Mouse (Mus musculus) spleen, adult 2 months (tissue): ENCODE measurements around the gene Tmem59. TPM values are rescaled to one million over a fixed set of nuclear protein-coding genes. Genes with fewer than 3 reads are reported as not detected.

Experiments used
- DNase-seq, 2 experiments: peaks; one replicate each; pipeline versions ENCODE4 v3.0.0 to v3.0.0-alpha.2; 2012 to 2021; ENCODE audit warnings: low spot score in 2 of 2, low read depth in 1 of 2
- H3K27ac ChIP-seq: fragments of 200-500 bp; 2 replicates; pipeline ENCODE4 v1.5.1; 2012; ENCODE audit warnings: low read length, inconsistent platforms; ENCODE audit not compliant: insufficient read depth
- H3K27me3 ChIP-seq: fragments of 200-500 bp; 2 replicates; pipeline ENCODE4 v1.6.1; 2012; ENCODE audit warnings: mild to moderate bottlenecking, moderate library complexity, low read length, inconsistent platforms; ENCODE audit not compliant: control insufficient read depth, insufficient read depth
- H3K36me3 ChIP-seq: fragments of 200-500 bp; 2 replicates; pipeline ENCODE4 v1.6.1; 2012; ENCODE audit warnings: mild to moderate bottlenecking, low read length, inconsistent platforms; ENCODE audit not compliant: control insufficient read depth, insufficient read depth
- H3K4me1 ChIP-seq: fragments of 200-500 bp; 2 replicates; pipeline ENCODE4 v1.6.1; 2011; ENCODE audit warnings: inconsistent platforms; ENCODE audit not compliant: control insufficient read depth, insufficient read depth, insufficient read length
- H3K4me3 ChIP-seq: fragments of 200-500 bp; 2 replicates; pipeline ENCODE4 v1.5.1; 2011; ENCODE audit warnings: mild to moderate bottlenecking, inconsistent platforms; ENCODE audit not compliant: insufficient read depth, insufficient read length; ENCODE audit errors: extremely low read depth
- CTCF ChIP-seq: fragments of 200-500 bp; IDR thresholded peaks from 2 replicates; pipeline ENCODE4 v1.5.1; 2011; ENCODE audit warnings: mild to moderate bottlenecking, inconsistent platforms; ENCODE audit not compliant: insufficient read depth, insufficient read length, insufficient replicate concordance; ENCODE audit errors: extremely low read depth
- POLR2A ChIP-seq: fragments of 200-500 bp; IDR thresholded peaks from 2 replicates; pipeline ENCODE4 v1.6.1; 2011; ENCODE audit warnings: low read depth, low read length, inconsistent platforms
- WGBS: fragments of 180-500 bp; shearing (Covaris S2); methylation state at CpG from one replicate; pipeline ENCODE4 v1.1.7; 2018; 5-methylcytosine and 5-hydroxymethylcytosine counted together
- polyA plus RNA-seq: library from polyadenylated mRNA; depleted of rRNA; stranded (reverse); fragments of >200 nt; gene quantifications from 2 replicates; pipeline ENCODE4 v1.2.3, GENCODE M21; 2012

Gene Tmem59
- polyA plus RNA-seq, 1 experiment: 116 TPM

- H3K27me3 ChIP-seq: no peaks in the 10 kb centered on the region
- WGBS: under 1% methylated on average over 47 of the region's 47 CpGs
- peak; percentile 35 to 37 for DNase-seq
- H3K4me1 ChIP-seq: peaks cover 12% of the 10 kb centered on the region
- H3K4me3 ChIP-seq: peak within 1 kb of the TSS; percentile 92
- H3K36me3 ChIP-seq: peaks cover 6% of the 10 kb centered on the region; the same call in 1 of the 2 replicates
- H3K27ac ChIP-seq: peak within 1 kb of the TSS; percentile 100
- TF ChIP-seq POLR2A (no peak), CTCF (no peak)
Measured at GRCm38 (mm10) chr4:107178830-107179490, 761 bp downstream of the Tmem59 start, which contains the start of gene Tceanc2. Gene Tceanc2, minus strand, starts transcription at chr4:107179116.

DNA sequence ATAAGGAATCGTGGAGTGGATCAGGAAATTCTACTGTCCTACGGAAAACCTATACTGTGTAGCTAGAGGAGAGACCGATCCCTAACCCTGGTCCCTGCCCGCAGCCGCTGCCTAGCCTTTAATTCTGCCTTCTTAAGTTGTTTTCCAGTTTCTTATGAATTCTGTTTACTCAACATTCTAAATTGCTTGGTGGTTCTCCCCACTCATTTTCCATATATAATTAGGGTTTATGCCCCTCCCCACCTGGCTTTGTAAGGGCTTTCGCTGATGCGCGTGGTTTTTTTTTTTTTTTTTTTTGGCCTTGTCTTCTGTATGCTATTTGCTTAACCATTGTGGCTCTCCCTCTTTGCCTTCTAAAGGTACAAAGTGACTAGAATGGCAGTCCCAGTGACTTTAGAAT is 1.4 kb downstream of the Tmem59 start:
- 0 out of 2 replicates have a peak overlapping the region, but pooled peaks have one; percentile 95 for H3K27ac ChIP-seq
- TF ChIP-seq POLR2A (no peak), CTCF (no peak)
- WGBS: under 1% methylated on average over 8 of the region's 8 CpGs

GRCm38 (mm10) chr4:107180746-107181145 is 2.5 kb downstream of the Tmem59 start:
- peaks cover 12% of the 10 kb centered on the region for H3K4me1 ChIP-seq
- no peak overlapping the region for H3K4me3 ChIP-seq
- no peak overlapping the region for H3K27ac ChIP-seq
- H3K36me3 ChIP-seq: no peaks in the 10 kb centered on the region; the same call in 1 of the 2 replicates
- TF ChIP-seq POLR2A (no peak), CTCF (no peak)
- H3K27me3 ChIP-seq: no peaks in the 10 kb centered on the region
- no peak for DNase-seq

More for the DNA sequence above, 1.4 kb downstream of the Tmem59 start:
- Histone ChIP-seq H3K4me1 (peaks cover 12% of the 10 kb centered on the region), H3K36me3 (peaks cover 4% of the 10 kb centered on the region; the same call in 1 of the 2 replicates), H3K27me3 (no peaks in the 10 kb centered on the region), H3K4me3 (peak overlapping the region; percentile 92)
- no peak for DNase-seq

DNA sequence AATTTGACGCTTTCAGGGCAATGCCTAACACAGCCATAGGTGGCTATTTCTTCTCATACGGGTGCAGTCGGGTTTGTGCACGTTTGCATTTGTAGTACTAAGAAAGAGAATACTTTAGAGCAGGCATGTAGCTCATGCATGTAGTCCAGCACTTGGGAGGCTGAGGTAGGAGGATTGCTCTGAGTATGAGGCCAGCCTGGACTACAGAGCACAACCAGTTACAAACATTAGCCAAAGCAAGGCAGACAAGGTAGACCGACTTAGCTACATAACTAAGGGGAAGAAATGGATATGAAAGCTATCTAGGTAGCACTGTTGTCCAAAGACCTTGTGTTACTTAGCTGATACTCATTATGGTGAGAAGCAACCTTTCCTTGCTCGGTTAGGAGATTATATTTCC is 3.7 kb downstream of the Tmem59 start:
- no peak for DNase-seq
- TF ChIP-seq POLR2A (no peak), CTCF (no peak)
- Histone ChIP-seq H3K27me3 (no peaks in the 10 kb centered on the region), H3K4me3 (no peak overlapping the region), H3K27ac (no peak overlapping the region), H3K4me1 (peaks cover 12% of the 10 kb centered on the region), H3K36me3 (peaks cover 7% of the 10 kb centered on the region)
- 65% methylated on average over 6 of the region's 6 CpGs for WGBS

DNA sequence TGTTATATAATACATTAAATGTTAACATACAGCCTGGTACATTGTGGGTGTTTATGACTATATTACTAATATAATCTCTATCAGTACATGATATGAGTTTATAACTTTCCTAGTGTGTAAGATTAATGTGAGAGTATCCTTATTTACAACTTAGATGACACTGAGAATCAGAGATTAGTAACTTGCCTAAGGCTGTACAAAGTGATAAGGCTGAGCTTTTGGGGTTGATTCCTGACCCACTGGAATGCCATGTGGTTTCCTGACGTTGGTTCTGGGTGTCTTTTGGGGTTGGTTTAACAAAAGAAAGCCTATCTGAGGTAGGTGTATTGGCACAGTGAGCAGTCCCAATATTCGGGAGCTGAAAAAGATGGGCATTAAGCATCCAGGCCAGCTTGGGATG is 4.6 kb downstream of the Tmem59 start:
- Histone ChIP-seq H3K36me3 (peaks cover 12% of the 10 kb centered on the region), H3K4me3 (no peak overlapping the region), H3K27ac (no peak overlapping the region), H3K27me3 (no peaks in the 10 kb centered on the region), H3K4me1 (peaks cover 9% of the 10 kb centered on the region)
- 56% methylated on average over 2 of the region's 2 CpGs for WGBS
- TF ChIP-seq POLR2A (no peak), CTCF (no peak)
- no peak for DNase-seq

GRCm38 (mm10) chr4:107183203-107183602 is 5.0 kb downstream of the Tmem59 start:
- no peaks in the 10 kb centered on the region for H3K27me3 ChIP-seq
- no peak overlapping the region for H3K27ac ChIP-seq
- H3K4me1 ChIP-seq: peaks cover 9% of the 10 kb centered on the region
- DNase-seq: no peak
- no peak overlapping the region for H3K4me3 ChIP-seq
- 80% methylated on average over 4 of the region's 4 CpGs for WGBS
- peaks cover 16% of the 10 kb centered on the region for H3K36me3 ChIP-seq
- TF ChIP-seq POLR2A (no peak), CTCF (no peak)

GRCm38 (mm10) chr4:107185703-107186102 is 7.5 kb downstream of the Tmem59 start:
- H3K4me3 ChIP-seq: no peak overlapping the region
- 89% methylated on average over 3 of the region's 3 CpGs for WGBS
- DNase-seq: no peak
- no peaks in the 10 kb centered on the region for H3K27me3 ChIP-seq
- H3K27ac ChIP-seq: no peak overlapping the region
- TF ChIP-seq CTCF: no peak
- no peak for TF ChIP-seq POLR2A
- H3K4me1 ChIP-seq: peaks cover 3% of the 10 kb centered on the region
- H3K36me3 ChIP-seq: peaks cover 33% of the 10 kb centered on the region
